In genomic region chr5:21973266-21974010, GRCm38 (mm10) we compare ENCODE assay signal across 30 mouse cellular contexts.
DNase-seq lines count a peak whose midpoint lies in the region; ATAC-seq lines count a peak whose summit lies in the region.
"Had no signal": no experiment of that assay in that cellular context is flagged by ENCODE, and none has a peak within 500 bp of the region (broad histone marks: within the 10 kb centered on the region; RNA-seq: fewer than 3 reads in every experiment).

No protein-coding gene starts in this region.

- 21% methylated on average over 5 of the region's 5 CpGs for WGBS in hindbrain, embryonic 15.5 days
- WGBS in hindbrain, embryonic 12.5 days: 28% methylated on average over 5 of the region's 5 CpGs
- WGBS in midbrain, embryonic 14.5 days: 34% methylated on average over 5 of the region's 5 CpGs
- WGBS in midbrain, embryonic 10.5 days: 38% methylated on average over 5 of the region's 5 CpGs

- ATAC-seq in hindbrain, embryonic 15.5 days (ENCODE audit: low FRiP score, low read depth): peak; percentile 45; the same call in 1 of the 2 replicates
- ATAC-seq in hindbrain, embryonic 12.5 days (ENCODE audit: low FRiP score): no peak
- no peak for ATAC-seq in midbrain, embryonic 14.5 days (ENCODE audit: low FRiP score, low TSS enrichment)
- ATAC-seq: CD4-positive, CD25-positive, alpha-beta regulatory T cell, adult 4 months; forebrain, embryonic 15.5 days; intestine, postnatal 0 days; liver, embryonic 12.5 days; liver, postnatal 0 days; midbrain, embryonic 15.5 days had no signal

- no peaks in the 10 kb centered on the region for H3K27me3 ChIP-seq in hindbrain, embryonic 15.5 days
- no peaks in the 10 kb centered on the region for H3K27me3 ChIP-seq in hindbrain, embryonic 12.5 days
- no peaks in the 10 kb centered on the region for H3K27me3 ChIP-seq in midbrain, embryonic 14.5 days (ENCODE audit: control insufficient read depth, insufficient read depth, low read length)
- no peaks in the 10 kb centered on the region for H3K27me3 ChIP-seq in midbrain, embryonic 10.5 days (ENCODE audit: low read depth, poor library complexity, severe bottlenecking)
- H3K27me3 ChIP-seq: embryonic facial prominence, embryonic 13.5 days; limb, embryonic 13.5 days; liver, embryonic 12.5 days; megakaryocyte, embryonic 14.5 days; midbrain, embryonic 15.5 days; neural tube, embryonic 12.5 days had no signal

- H3K27ac ChIP-seq in hindbrain, embryonic 15.5 days (replicated peaks): no peak overlapping the region
- no peak overlapping the region for H3K27ac ChIP-seq in hindbrain, embryonic 12.5 days
- H3K27ac ChIP-seq in midbrain, embryonic 14.5 days (replicated peaks; ENCODE audit: low read depth, low read length): no peak overlapping the region
- no peak overlapping the region for H3K27ac ChIP-seq in midbrain, embryonic 10.5 days (replicated peaks)
- H3K27ac ChIP-seq: embryonic facial prominence, embryonic 13.5 days; forebrain, embryonic 15.5 days; gastrocnemius, adult 2 months; limb, embryonic 13.5 days; liver, embryonic 12.5 days; midbrain, embryonic 15.5 days; neural tube, embryonic 12.5 days had no signal

- peaks cover 8% of the 10 kb centered on the region; the same call in 1 of the 2 replicates for H3K4me1 ChIP-seq in hindbrain, embryonic 15.5 days (replicated peaks)
- H3K4me1 ChIP-seq in hindbrain, embryonic 12.5 days: peaks cover 4% of the 10 kb centered on the region; the same call in 1 of the 2 replicates
- H3K4me1 ChIP-seq in midbrain, embryonic 14.5 days (ENCODE audit: control insufficient read depth, insufficient read depth, low read length): no peaks in the 10 kb centered on the region
- H3K4me1 ChIP-seq in midbrain, embryonic 10.5 days: 0 out of 2 replicates have a peak, but pooled peaks cover 4% of the 10 kb centered on the region
- H3K4me1 ChIP-seq: embryonic facial prominence, embryonic 13.5 days; forebrain, embryonic 15.5 days; limb, embryonic 13.5 days; liver, embryonic 12.5 days; megakaryocyte, embryonic 14.5 days; midbrain, embryonic 15.5 days; neural tube, embryonic 12.5 days had no signal

- H3K4me2 ChIP-seq in hindbrain, embryonic 15.5 days: no peak overlapping the region
- no peak overlapping the region for H3K4me2 ChIP-seq in hindbrain, embryonic 12.5 days (replicated peaks)
- no peak overlapping the region for H3K4me2 ChIP-seq in midbrain, embryonic 14.5 days (ENCODE audit: low read length)
- H3K4me2 ChIP-seq: embryonic facial prominence, embryonic 13.5 days; forebrain, embryonic 15.5 days; heart, embryonic 11.5 days; limb, embryonic 13.5 days; liver, embryonic 12.5 days; midbrain, embryonic 15.5 days; neural tube, embryonic 12.5 days had no signal

- no peak overlapping the region for H3K4me3 ChIP-seq in hindbrain, embryonic 15.5 days
- H3K4me3 ChIP-seq in hindbrain, embryonic 12.5 days: no peak overlapping the region
- no peak overlapping the region for H3K4me3 ChIP-seq in midbrain, embryonic 14.5 days (replicated peaks; ENCODE audit: low read depth, low read length)
- H3K4me3 ChIP-seq in midbrain, embryonic 10.5 days: no peak overlapping the region
- H3K4me3 ChIP-seq: embryonic facial prominence, embryonic 13.5 days; erythroblast, embryonic 14.5 days; forebrain, embryonic 15.5 days; gastrocnemius, adult 2 months; limb, embryonic 13.5 days; liver, embryonic 12.5 days; megakaryocyte, embryonic 14.5 days; midbrain, embryonic 15.5 days; neural tube, embryonic 12.5 days had no signal

- peak; percentile 27 to 36 for DNase-seq in cerebellum, postnatal 10 days
- no peak for DNase-seq in cerebellum, adult 9-10 months
- peak; percentile 19 for DNase-seq in midbrain, embryonic 14.5 days
- no peak for DNase-seq in midbrain, embryonic 10.5 days (ENCODE audit: low spot score)
- peak; percentile 77 for DNase-seq in retina, embryonic 14.5 days (ENCODE audit: low spot score)
- DNase-seq in lung, postnatal 36 days: no peak
- DNase-seq: cerebellum, adult 18-20 months; cerebellum, postnatal 25 days; gastrocnemius, adult 2 months; gastrocnemius, postnatal 36 days; heart, adult 18-20 months; heart, postnatal 4 days; kidney, postnatal 14 days; liver, postnatal 0 days; lung, postnatal 4 days; thymus, adult 2 months; thymus, postnatal 36 days had no signal

- no peaks in the 10 kb centered on the region for H3K9me3 ChIP-seq in hindbrain, embryonic 15.5 days
- H3K9me3 ChIP-seq in hindbrain, embryonic 12.5 days (replicated peaks): no peaks in the 10 kb centered on the region
- no peaks in the 10 kb centered on the region for H3K9me3 ChIP-seq in midbrain, embryonic 14.5 days (ENCODE audit: control insufficient read depth, low read length)
- no peaks in the 10 kb centered on the region for H3K9me3 ChIP-seq in midbrain, embryonic 10.5 days (replicated peaks)
- H3K9me3 ChIP-seq: embryonic facial prominence, embryonic 13.5 days; forebrain, embryonic 15.5 days; limb, embryonic 13.5 days; liver, embryonic 12.5 days; megakaryocyte, embryonic 14.5 days; midbrain, embryonic 15.5 days; neural tube, embryonic 12.5 days had no signal

- H3K9ac ChIP-seq in hindbrain, embryonic 15.5 days: no peak overlapping the region
- H3K9ac ChIP-seq in hindbrain, embryonic 12.5 days: no peak overlapping the region
- no peak overlapping the region for H3K9ac ChIP-seq in midbrain, embryonic 14.5 days (replicated peaks; ENCODE audit: low read length)
- H3K9ac ChIP-seq: embryonic facial prominence, embryonic 13.5 days; forebrain, embryonic 15.5 days; limb, embryonic 13.5 days; liver, embryonic 12.5 days; liver, postnatal 0 days; midbrain, embryonic 15.5 days; neural tube, embryonic 12.5 days had no signal

- no peaks in the 10 kb centered on the region for H3K36me3 ChIP-seq in hindbrain, embryonic 15.5 days
- H3K36me3 ChIP-seq in hindbrain, embryonic 12.5 days: no peaks in the 10 kb centered on the region
- 0 out of 2 replicates have a peak, but pooled peaks cover 9% of the 10 kb centered on the region for H3K36me3 ChIP-seq in midbrain, embryonic 14.5 days (ENCODE audit: control insufficient read depth, insufficient read depth, low read length)
- no peaks in the 10 kb centered on the region for H3K36me3 ChIP-seq in midbrain, embryonic 10.5 days
- H3K36me3 ChIP-seq: embryonic facial prominence, embryonic 13.5 days; forebrain, embryonic 15.5 days; limb, embryonic 13.5 days; midbrain, embryonic 15.5 days; neural tube, embryonic 12.5 days had no signal

Comparison
In these comparisons a context has a peak if more than half of its experiments do, and no peak if none do; other contexts are left out.
1. DNase-seq: peak in cerebellum, postnatal 10 days (2 of 2), midbrain, embryonic 14.5 days (single experiment) and retina, embryonic 14.5 days (single experiment); none in cerebellum, adult 9-10 months (single experiment), midbrain, embryonic 10.5 days (single experiment) and lung, postnatal 36 days (single experiment).